Comparison of ENCODE assay signal across 9 mouse cellular contexts in genomic region chr1:75015551-75016265, GRCm38 (mm10).
A peak's percentile ranks its signal among the peaks of the same experiment; 100 is the strongest.
DNase-seq lines count a peak whose midpoint lies in the region; ATAC-seq and TF ChIP-seq lines count a peak whose summit lies in the region.
"Had no signal": no experiment of that assay in that cellular context is flagged by ENCODE, and none has a peak within 500 bp of the region (broad histone marks: within the 10 kb centered on the region; RNA-seq: fewer than 3 reads in every experiment).

No protein-coding gene starts in this region.

- H3K27ac ChIP-seq in forebrain, embryonic 13.5 days, result no peak overlapping the region
- H3K27ac ChIP-seq in forebrain, postnatal 0 days (ENCODE audit: low read depth, low read length), result no peak overlapping the region
- H3K27ac ChIP-seq in lung, embryonic 16.5 days (ENCODE audit: low read length), result peak overlapping the region; percentile 25; the same call in 1 of the 2 replicates
- no peak overlapping the region for H3K27ac ChIP-seq in midbrain, embryonic 11.5 days (ENCODE audit: low read depth, low read length)
- H3K27ac ChIP-seq: macrophage had no signal

- H3K4me2 ChIP-seq in forebrain, embryonic 13.5 days, result no peak overlapping the region
- H3K4me2 ChIP-seq in forebrain, postnatal 0 days (ENCODE audit: low read depth), result no peak overlapping the region
- peak overlapping the region; percentile 6 for H3K4me2 ChIP-seq in lung, embryonic 16.5 days (ENCODE audit: low read depth, low read length)
- H3K4me2 ChIP-seq in midbrain, embryonic 11.5 days, result no peak overlapping the region

- H3K9me3 ChIP-seq in forebrain, embryonic 13.5 days (replicated peaks), result no peaks in the 10 kb centered on the region
- no peaks in the 10 kb centered on the region for H3K9me3 ChIP-seq in forebrain, postnatal 0 days (ENCODE audit: low read length)
- H3K9me3 ChIP-seq in lung, embryonic 16.5 days (ENCODE audit: control insufficient read depth, low read length), result no peaks in the 10 kb centered on the region
- H3K9me3 ChIP-seq in midbrain, embryonic 11.5 days (ENCODE audit: control insufficient read depth, low read length), result no peaks in the 10 kb centered on the region

- peaks cover 12% of the 10 kb centered on the region for H3K27me3 ChIP-seq in forebrain, embryonic 13.5 days
- no peaks in the 10 kb centered on the region for H3K27me3 ChIP-seq in forebrain, postnatal 0 days (ENCODE audit: insufficient read depth, low read length)
- H3K27me3 ChIP-seq in lung, embryonic 16.5 days (ENCODE audit: control insufficient read depth, insufficient read depth, low read depth, low read length), result no peaks in the 10 kb centered on the region
- no peaks in the 10 kb centered on the region for H3K27me3 ChIP-seq in midbrain, embryonic 11.5 days (ENCODE audit: control insufficient read depth, insufficient read depth, low read length)

- TF ChIP-seq CTCF in forebrain, postnatal 0 days (IDR thresholded peaks at IDR 0.05; ENCODE audit: low read depth), result no peak

- H3K4me3 ChIP-seq in forebrain, embryonic 13.5 days, result no peak overlapping the region
- H3K4me3 ChIP-seq in forebrain, postnatal 0 days (ENCODE audit: low read depth, low read length), result no peak overlapping the region
- H3K4me3 ChIP-seq in lung, embryonic 16.5 days (ENCODE audit: low read length), result no peak overlapping the region
- no peak overlapping the region for H3K4me3 ChIP-seq in midbrain, embryonic 11.5 days (ENCODE audit: low read depth, low read length)

- no peak for ATAC-seq in forebrain, embryonic 13.5 days
- ATAC-seq in forebrain, postnatal 0 days, result no peak
- ATAC-seq in lung, embryonic 16.5 days (ENCODE audit: low read depth), result peak; percentile 80
- ATAC-seq in midbrain, embryonic 11.5 days (ENCODE audit: low FRiP score), result no peak

- DNase-seq in forebrain, postnatal 0 days, result no peak
- peak; percentile 53 for DNase-seq in ZHBTc4 (ENCODE audit: low read depth, low spot score)
- DNase-seq in heart, postnatal 36 days, result peak; percentile 17 to 24
- DNase-seq in midbrain, embryonic 11.5 days (ENCODE audit: low spot score, missing footprints), result no peak
- DNase-seq in layer of hippocampus, postnatal 36 days, result no peak
- no peak for DNase-seq in retina, postnatal 1 day

- H3K4me1 ChIP-seq in forebrain, embryonic 13.5 days, result no peaks in the 10 kb centered on the region
- no peaks in the 10 kb centered on the region for H3K4me1 ChIP-seq in forebrain, postnatal 0 days (ENCODE audit: insufficient read depth)
- peaks cover 2% of the 10 kb centered on the region for H3K4me1 ChIP-seq in lung, embryonic 16.5 days (replicated peaks; ENCODE audit: control insufficient read depth, insufficient read depth, low read length)
- H3K4me1 ChIP-seq in midbrain, embryonic 11.5 days (ENCODE audit: control insufficient read depth, insufficient read depth, low read length), result no peaks in the 10 kb centered on the region

- no peaks in the 10 kb centered on the region for H3K36me3 ChIP-seq in forebrain, embryonic 13.5 days (ENCODE audit: poor library complexity, severe bottlenecking)
- H3K36me3 ChIP-seq in forebrain, postnatal 0 days (ENCODE audit: insufficient read depth), result no peaks in the 10 kb centered on the region
- no peaks in the 10 kb centered on the region for H3K36me3 ChIP-seq in lung, embryonic 16.5 days (ENCODE audit: control insufficient read depth, insufficient read depth, low read length)
- no peaks in the 10 kb centered on the region for H3K36me3 ChIP-seq in midbrain, embryonic 11.5 days (ENCODE audit: control insufficient read depth, insufficient read depth, low read length)

- H3K9ac ChIP-seq in forebrain, embryonic 13.5 days, result 0 out of 2 replicates have a peak overlapping the region, but pooled peaks have one; percentile 14
- H3K9ac ChIP-seq in forebrain, postnatal 0 days, result no peak overlapping the region
- H3K9ac ChIP-seq in lung, embryonic 16.5 days (ENCODE audit: low read length), result peak overlapping the region; percentile 13; the same call in 1 of the 2 replicates
- no peak overlapping the region for H3K9ac ChIP-seq in midbrain, embryonic 11.5 days (ENCODE audit: low read length)

- intact Hi-C loops in heart, postnatal 36 days (cut with DNase I), result loop anchor here (5.0 kb wide), 1 partner anchor 133 kb away; no protein-coding TSS in a partner anchor

- WGBS in forebrain, embryonic 13.5 days, result 30% methylated on average over 13 of the region's 13 CpGs
- WGBS in forebrain, postnatal 0 days, result 31% methylated on average over 13 of the region's 13 CpGs
- WGBS in lung, embryonic 16.5 days, result 21% methylated on average over 13 of the region's 13 CpGs
- 37% methylated on average over 13 of the region's 13 CpGs for WGBS in midbrain, embryonic 11.5 days

Comparison
In these comparisons a context has a peak if more than half of its experiments do, and no peak if none do; other contexts are left out.
1. H3K9ac ChIP-seq: peak in forebrain, embryonic 13.5 days (single experiment) and lung, embryonic 16.5 days (single experiment); none in forebrain, postnatal 0 days (single experiment) and midbrain, embryonic 11.5 days (single experiment).
2. DNase-seq: peak in ZHBTc4 (single experiment) and heart, postnatal 36 days (2 of 2); none in forebrain, postnatal 0 days (single experiment), midbrain, embryonic 11.5 days (single experiment), layer of hippocampus, postnatal 36 days (0 of 2) and retina, postnatal 1 day (single experiment).